Mouse (Mus musculus) urinary bladder, postnatal 4 days (tissue): ENCODE measurements around the gene Gm20388.

ENCODE experiments used
- DNase-seq, 2 experiments: peaks; one replicate each; pipeline ENCODE4 v3.0.0; 2021 to 2022; ENCODE audit warnings: low spot score in 2 of 2

Gm20388 gene

GRCm38 (mm10) chr8:123352786-123353185, 3442.1 kb downstream of the Gm20388 start:
- DNase-seq = peak in 1 of 2 experiments; percentile 51

DNA sequence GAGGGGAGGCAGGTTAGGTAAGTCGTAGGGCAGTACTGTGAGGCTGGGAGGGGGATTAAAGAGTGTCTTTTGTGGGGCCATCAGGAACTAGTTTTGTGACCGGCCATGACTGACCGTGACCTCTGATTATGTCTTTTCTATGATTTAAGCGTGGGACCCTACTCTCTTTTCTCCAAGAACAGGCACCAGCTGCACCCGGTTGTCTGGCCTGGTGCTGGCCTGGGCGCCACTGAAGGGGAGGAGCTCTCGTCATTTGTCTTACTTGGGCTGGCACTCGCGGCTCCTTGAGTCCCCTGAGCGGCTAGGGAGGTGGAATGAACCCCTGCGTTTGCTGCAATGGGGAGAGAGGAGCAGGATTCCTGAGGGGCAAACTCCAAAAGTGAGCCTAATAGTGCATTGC, 3442.6 kb downstream of the Gm20388 start:
- DNase-seq = no peak

- peak; percentile 47 to 79 for DNase-seq
These were observed 3450.6 kb downstream of the Gm20388 start for GRCm38 (mm10) chr8:123361082-123361739.

- DNase-seq = peak; percentile 96
These were observed 3463.0 kb downstream of the Gm20388 start, which contains the start of gene Tcf25 for GRCm38 (mm10) chr8:123373403-123374238. Gene Tcf25, plus strand, starts transcription at chr8:123373753.

DNA sequence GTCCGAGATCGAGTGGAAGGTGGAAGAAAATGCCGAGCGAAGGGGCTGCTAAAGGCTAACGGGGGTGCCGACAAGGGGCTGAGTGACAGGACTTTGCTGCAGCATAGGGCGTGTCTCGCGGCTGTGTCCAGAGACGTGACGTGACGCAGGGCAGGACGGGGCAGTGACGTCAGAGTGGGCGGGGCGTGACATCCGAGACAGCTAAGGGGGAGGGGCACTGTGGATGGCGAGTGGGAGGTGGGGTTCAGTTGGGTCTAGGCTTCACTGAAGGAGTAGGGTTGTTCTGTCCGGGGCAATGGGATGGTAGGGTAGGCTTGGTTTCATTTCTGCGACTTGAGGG, 3463.6 kb downstream of the Gm20388 start:
- DNase-seq = peak; percentile 90 to 98

DNA sequence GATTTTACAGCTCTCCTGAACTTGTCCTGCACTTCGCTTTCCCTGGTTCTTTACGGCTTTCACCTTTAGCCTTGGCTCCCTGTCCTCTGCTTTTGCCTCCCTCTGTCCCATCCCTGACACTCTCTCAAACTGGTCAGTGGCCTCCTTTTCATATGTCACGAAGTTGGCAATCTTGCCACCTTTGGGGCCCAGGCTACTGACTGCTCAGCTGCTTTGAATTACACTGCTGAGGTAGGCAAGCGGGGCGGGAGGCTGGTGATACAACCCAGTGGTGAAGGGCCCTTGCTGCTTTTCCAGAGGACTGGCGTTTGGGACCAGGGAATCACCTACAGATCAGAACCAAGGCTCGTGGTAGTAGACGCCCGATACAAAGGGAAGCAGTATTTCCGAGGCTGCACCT, 3465.1 kb downstream of the Gm20388 start:
- no peak for DNase-seq

DNA sequence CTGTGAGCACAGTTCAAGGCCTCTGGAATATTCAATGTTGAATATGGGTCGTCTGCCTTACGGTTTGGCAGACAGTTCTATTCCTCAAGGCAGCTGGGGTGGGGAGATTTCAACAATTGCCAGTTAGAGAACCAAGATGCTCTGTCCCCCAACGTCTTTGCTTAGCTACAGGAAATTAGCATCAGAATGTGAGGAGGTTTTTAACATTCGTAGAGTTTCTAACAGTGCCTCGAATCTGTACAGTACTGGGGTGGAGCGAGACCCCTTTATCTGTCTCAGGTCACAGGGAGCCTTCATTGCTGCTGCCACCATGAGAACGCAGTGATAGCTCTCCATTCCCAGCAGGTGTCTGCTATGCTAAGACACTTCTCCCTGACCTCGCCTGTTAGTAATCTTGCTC, 3465.5 kb downstream of the Gm20388 start:
- no peak for DNase-seq

DNA sequence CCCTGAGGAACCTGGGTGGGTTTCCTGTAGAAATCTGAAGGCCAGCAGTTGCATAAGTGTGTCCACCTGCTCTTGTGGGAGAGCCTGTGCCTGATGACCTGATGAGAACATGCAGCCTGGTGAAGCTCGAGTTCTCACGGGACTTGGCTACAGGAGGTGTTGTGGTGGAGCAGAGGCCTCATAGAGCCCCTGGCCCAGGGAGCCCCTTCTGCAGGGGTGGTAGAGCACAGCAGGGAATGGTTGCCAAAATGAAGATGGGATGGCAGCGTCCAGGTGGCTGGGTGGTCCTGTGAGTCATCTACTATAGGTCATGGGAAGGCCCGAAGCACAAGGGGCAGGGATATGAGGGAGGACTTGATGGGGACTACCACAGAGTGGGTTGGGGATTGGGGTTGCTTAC, 3471.1 kb downstream of the Gm20388 start:
- no peak for DNase-seq

GRCm38 (mm10) chr8:123382516-123382915, 3471.9 kb downstream of the Gm20388 start:
- DNase-seq = no peak

DNA sequence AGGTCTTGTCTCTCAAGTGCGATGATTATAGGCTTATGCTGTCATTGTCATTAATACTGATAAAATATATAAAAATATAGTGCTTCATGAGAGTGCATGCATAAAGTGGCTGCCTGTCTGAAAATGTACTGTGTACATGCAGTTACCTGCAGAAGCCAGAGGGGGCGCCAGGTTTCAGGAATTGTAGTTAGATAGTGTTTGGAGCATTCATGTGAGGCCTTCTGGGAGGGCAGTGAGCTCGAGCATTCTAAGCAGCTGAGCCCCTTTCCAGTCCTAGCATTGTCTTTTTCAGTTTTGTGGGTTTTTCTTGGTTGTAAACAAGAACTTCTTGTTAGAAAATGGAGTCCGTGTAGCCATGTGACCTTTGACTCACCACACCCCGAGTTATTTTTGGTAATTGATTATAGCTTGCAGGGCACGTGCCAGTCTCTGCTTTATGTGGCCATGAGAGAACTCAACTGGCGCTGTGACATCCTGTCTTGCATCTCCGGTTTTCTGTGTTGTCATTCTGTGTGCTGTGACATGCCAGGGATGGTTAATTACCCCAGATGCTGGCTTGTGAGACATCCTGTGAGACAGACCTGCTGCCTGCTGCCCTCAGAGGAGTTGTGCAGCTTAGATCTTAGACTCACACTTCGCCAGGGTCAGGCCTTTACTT, 3474.4 kb downstream of the Gm20388 start:
- no peak for DNase-seq

DNA sequence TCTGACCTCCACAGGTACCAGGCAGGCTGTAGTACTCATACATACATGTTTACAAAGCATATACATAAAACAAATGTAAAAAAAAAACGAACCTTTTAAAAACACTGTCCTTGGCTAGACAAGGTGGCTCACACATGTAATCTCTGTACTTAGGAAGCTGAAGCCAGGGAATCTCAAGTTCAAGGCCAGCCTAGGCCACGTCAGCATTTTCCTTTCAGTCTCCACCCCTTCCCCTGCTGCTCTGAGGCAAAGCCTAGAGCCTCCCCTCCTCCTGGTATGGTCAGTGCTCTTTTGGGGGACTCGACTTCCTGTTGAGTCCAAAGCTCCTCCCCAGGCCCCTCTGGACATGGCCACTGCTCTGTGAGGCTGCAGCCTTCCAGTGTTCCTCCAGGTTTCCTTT, 3476.4 kb downstream of the Gm20388 start:
- DNase-seq = no peak

DNA sequence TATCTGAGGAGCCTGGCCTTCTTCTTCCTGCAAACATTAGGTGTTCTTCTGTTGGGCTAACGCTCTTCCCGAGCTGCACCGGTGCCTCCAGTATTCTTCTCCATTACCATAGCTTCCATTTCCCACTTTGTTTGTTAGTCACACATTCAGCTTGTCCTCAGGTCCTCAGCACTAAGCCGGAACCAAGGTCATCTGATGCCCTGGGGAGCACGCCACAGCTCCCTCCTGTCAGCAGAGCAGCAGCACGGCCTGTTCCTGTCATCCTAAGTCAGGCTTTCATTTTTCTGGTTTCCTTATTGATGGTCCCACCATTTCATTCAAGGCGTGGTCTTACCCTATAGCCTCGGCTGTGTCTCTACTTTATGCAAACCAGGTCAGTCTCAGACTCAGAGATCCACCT, 3477.2 kb downstream of the Gm20388 start:
- DNase-seq = no peak

- DNase-seq = no peak
These were observed 3478.4 kb downstream of the Gm20388 start for GRCm38 (mm10) chr8:123389026-123389425.

GRCm38 (mm10) chr8:123398308-123398707, 3487.7 kb downstream of the Gm20388 start:
- no peak for DNase-seq

GRCm38 (mm10) chr8:123401936-123402335, 3491.3 kb downstream of the Gm20388 start:
- no peak for DNase-seq

GRCm38 (mm10) chr8:123402730-123403326, 3492.2 kb downstream of the Gm20388 start:
- DNase-seq = no peak

DNA sequence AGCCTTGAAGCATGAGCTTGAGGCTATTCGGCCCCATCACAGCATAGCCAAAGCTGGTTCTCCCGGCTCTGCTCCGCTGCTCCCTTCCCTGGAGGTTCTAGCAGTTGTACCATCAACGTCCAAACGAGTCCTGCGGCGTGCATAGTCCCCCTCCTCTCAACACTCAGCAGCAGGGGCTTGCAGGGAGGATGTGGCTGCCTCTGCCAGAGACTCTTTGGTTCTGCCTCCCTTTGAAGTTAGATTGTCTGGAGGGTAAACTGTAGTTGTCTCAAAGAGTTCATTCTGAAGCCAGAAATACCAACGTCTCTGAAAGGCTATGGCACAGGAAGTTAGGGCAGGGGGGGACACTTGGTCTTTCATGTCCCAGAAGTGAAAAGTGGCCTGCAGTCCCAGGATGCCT, 3493.9 kb downstream of the Gm20388 start:
- DNase-seq = no peak

DNA sequence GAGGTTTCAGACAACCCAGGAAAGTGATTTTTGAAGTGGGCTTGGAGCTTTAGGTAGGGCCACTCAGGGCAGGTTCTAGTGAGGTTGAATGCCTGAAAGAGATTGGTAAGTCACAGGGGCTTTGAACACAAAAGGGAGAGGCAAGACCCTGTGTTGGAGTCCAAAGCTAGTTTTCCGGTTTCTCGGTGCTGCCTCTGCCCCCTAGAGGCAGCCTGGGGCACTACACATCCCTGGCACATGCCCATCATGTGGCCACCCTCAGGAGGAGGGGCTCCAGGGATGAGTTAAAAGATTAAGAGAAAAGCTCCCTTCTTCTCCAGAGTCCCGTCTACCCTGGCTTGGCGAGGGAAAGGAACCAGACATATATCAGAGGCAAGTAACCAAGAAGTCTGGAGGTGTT, 3496.1 kb downstream of the Gm20388 start, which contains the start of gene Mc1r:
Mc1r (plus strand) TSS at position 322 of the 400 bp plus-strand sequence.
- DNase-seq = peak in 1 of 2 experiments; percentile 44

DNA sequence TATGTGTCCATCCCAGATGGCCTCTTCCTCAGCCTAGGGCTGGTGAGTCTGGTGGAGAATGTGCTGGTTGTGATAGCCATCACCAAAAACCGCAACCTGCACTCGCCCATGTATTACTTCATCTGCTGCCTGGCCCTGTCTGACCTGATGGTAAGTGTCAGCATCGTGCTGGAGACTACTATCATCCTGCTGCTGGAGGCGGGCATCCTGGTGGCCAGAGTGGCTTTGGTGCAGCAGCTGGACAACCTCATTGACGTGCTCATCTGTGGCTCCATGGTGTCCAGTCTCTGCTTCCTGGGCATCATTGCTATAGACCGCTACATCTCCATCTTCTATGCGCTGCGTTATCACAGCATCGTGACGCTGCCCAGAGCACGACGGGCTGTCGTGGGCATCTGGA, 3497.0 kb downstream of the Gm20388 start:
- no peak for DNase-seq

DNA sequence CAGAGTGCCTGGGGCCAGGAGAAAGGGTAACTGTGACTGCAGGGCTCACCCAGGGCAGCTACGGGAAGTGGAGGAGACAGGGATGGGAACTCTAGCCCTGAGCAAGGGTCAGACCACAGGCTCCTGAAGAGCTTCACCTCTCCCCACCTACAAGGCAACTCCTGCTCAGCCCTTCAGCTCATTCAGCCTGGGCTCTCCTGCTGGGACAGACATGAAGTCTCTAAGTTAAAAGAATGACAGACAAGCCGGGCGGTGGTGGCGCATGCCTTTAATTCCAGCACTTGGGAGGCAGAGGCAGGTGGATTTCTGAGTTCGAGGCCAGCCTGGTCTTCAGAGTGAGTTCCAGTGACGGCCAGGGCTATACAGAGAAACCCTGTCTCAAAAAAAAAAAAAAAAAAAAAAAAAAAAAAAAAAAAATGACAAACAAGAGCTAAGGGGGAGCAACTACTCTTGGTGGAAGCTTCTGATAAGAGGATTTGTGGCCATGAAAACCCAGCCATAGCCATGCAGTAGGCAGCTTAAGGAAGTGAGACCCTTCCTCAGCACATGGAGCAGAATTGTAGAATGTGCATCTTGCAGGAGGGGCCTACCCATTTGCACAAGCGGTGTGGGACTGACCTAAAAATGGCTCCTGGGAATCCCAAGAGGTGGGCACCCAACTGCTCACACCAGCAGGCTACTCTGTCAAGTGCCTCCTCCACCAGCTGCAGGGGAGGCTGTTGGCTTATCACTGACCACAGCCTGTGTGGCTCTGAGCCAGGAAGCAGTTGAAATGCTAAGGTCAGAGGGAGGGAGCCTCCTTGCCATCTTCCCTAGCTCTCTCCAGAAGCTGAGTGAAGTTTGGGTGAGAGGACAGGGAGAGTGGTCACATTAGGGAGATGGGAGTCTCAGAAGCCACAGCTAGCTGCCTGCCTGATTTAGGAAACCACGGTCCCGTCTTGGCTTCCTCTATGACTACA, 3498.2 kb downstream of the Gm20388 start:
- no peak for DNase-seq

DNA sequence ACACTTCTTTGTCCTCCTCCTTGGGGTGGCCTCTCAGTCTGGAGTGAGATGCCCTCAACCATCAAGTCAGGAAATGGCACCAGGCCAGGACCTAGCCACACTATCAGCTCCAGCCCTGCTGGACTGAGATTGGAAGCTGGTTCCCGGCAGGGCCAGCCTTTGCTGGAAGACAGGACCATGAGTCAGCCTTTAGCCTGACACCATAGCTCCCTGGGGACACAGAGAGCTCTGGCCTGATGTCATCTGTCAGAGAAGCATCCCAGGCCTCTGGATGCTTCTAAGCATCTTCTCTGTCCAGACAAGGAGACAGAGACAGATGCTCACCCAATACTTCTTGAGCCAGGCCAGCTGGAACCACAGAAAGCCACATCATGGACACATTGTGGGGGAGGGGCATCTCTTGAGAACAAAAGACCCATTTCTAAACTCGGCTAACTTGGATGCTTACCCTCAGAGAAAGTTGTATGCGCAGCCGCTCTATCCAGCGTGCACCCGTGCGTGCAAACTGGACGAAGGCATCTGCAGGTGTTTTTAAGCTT, 3499.5 kb downstream of the Gm20388 start:
- DNase-seq = no peak
